14 mouse cellular contexts compared by ENCODE assay signal in genomic region chr14:122480355-122480754, GRCm38 (mm10). TPM values are rescaled to one million over a fixed set of nuclear protein-coding genes. Genes with fewer than 3 reads are reported as not detected.
A peak's percentile ranks its signal among the peaks of the same experiment; 100 is the strongest.
DNase-seq lines count a peak whose midpoint lies in the region; ATAC-seq and TF ChIP-seq lines count a peak whose summit lies in the region.
"Had no signal": no experiment of that assay in that cellular context is flagged by ENCODE, and none has a peak within 500 bp of the region (broad histone marks: within the 10 kb centered on the region; RNA-seq: fewer than 3 reads in every experiment).

No protein-coding gene starts in this region.

- TF ChIP-seq CTCF in lung, embryonic 14.5 days (IDR thresholded peaks at IDR 0.05; ENCODE audit: low read depth): no peak

- no peak overlapping the region for H3K9ac ChIP-seq in lung, embryonic 14.5 days
- H3K9ac ChIP-seq in midbrain, embryonic 11.5 days (ENCODE audit: low read length): peak overlapping the region; percentile 68; the same call in 1 of the 2 replicates

- 7% methylated on average over 2 of the region's 2 CpGs for WGBS in lung, embryonic 14.5 days
- 2% methylated on average over 2 of the region's 2 CpGs for WGBS in midbrain, embryonic 11.5 days

- H3K4me1 ChIP-seq in lung, embryonic 14.5 days (ENCODE audit: insufficient read depth): no peaks in the 10 kb centered on the region
- peaks cover 20% of the 10 kb centered on the region for H3K4me1 ChIP-seq in midbrain, embryonic 11.5 days (ENCODE audit: control insufficient read depth, insufficient read depth, low read length)

- no peaks in the 10 kb centered on the region for H3K36me3 ChIP-seq in lung, embryonic 14.5 days (ENCODE audit: insufficient read depth)
- no peaks in the 10 kb centered on the region for H3K36me3 ChIP-seq in midbrain, embryonic 11.5 days (ENCODE audit: control insufficient read depth, insufficient read depth, low read length)

- ATAC-seq in lung, embryonic 14.5 days (ENCODE audit: insufficient read depth): no peak
- no peak for ATAC-seq in midbrain, embryonic 11.5 days (ENCODE audit: low FRiP score)

- H3K27ac ChIP-seq in lung, embryonic 14.5 days (ENCODE audit: low read depth): no peak overlapping the region
- H3K27ac ChIP-seq in midbrain, embryonic 11.5 days (ENCODE audit: low read depth, low read length): no peak overlapping the region

- no peak overlapping the region for H3K4me3 ChIP-seq in lung, embryonic 14.5 days (ENCODE audit: low read depth, low read length)
- peak overlapping the region; percentile 75 for H3K4me3 ChIP-seq in midbrain, embryonic 11.5 days (ENCODE audit: low read depth, low read length)

- H3K9me3 ChIP-seq in lung, embryonic 14.5 days (ENCODE audit: low read depth, low read length): no peaks in the 10 kb centered on the region
- no peaks in the 10 kb centered on the region for H3K9me3 ChIP-seq in midbrain, embryonic 11.5 days (ENCODE audit: control insufficient read depth, low read length)

- no peak overlapping the region for H3K4me2 ChIP-seq in lung, embryonic 14.5 days
- H3K4me2 ChIP-seq in midbrain, embryonic 11.5 days: peak overlapping the region; percentile 62

- peaks cover 98% of the 10 kb centered on the region for H3K27me3 ChIP-seq in lung, embryonic 14.5 days (ENCODE audit: insufficient read depth, low read length)
- peaks cover 68% of the 10 kb centered on the region for H3K27me3 ChIP-seq in midbrain, embryonic 11.5 days (ENCODE audit: control insufficient read depth, insufficient read depth, low read length)

- DNase-seq in lung, embryonic 14.5 days: peak; percentile 6
- no peak for DNase-seq in lung, postnatal 36 days
- peak; percentile 35 for DNase-seq in forelimb bud, embryonic 11.5 days (ENCODE audit: low read depth, low spot score)
- DNase-seq in midbrain, embryonic 11.5 days (ENCODE audit: low spot score, missing footprints): peak; percentile 94
- DNase-seq in adrenal gland, adult 2 months: no peak
- DNase-seq in kidney, postnatal 36 days: no peak
- DNase-seq in layer of hippocampus, adult 9-11 months: no peak
- DNase-seq in left cerebral cortex, postnatal 14 days (ENCODE audit: low spot score in 2 of 2): no peak
- DNase-seq: right cerebral cortex, postnatal 4 days had no signal

- intact Hi-C loops in left cerebral cortex, postnatal 14 days (cut with DNase I): no loop called here

RNA-seq across cellular contexts. Expression of gene Zic2, which starts 5.1 kb away (rescaled TPM):
- polyA plus RNA-seq in lung, embryonic 14.5 days (2014; fragmentation: Nextera tagmentation; extraction: Ambion mirVana): not detected in 2 replicates
- polyA plus RNA-seq in midbrain, embryonic 11.5 days (2014; fragmentation: Nextera tagmentation; extraction: Ambion mirVana): 5.8 and 6.3 TPM in 2 replicates
- not detected for total RNA-seq in adrenal gland, adult 2 months (2021)
- polyA plus RNA-seq in adrenal gland, adult 2 months (2012; rRNA removed): 0.10 and 0.41 TPM in 2 replicates
- 10 to 100 TPM; 20.1 to 22.1 TPM for total RNA-seq in left cerebral cortex, postnatal 14 days (2021)
- total RNA-seq: liver, adult 2 months; megakaryocyte, adult 5-6 weeks had no signal
- polyA plus RNA-seq: heart, embryonic 16.5 days; kidney, embryonic 16.5 days; liver, adult 2 months; thymus, postnatal 0 days had no signal

RNA-seq across cellular contexts. Expression of gene Gm10837, which starts 10.0 kb away (rescaled TPM):
- polyA plus RNA-seq in lung, embryonic 14.5 days (2014; fragmentation: Nextera tagmentation; extraction: Ambion mirVana): not detected in 2 replicates
- 0.41 and 0.45 TPM in 2 replicates for polyA plus RNA-seq in midbrain, embryonic 11.5 days (2014; fragmentation: Nextera tagmentation; extraction: Ambion mirVana)
- total RNA-seq in adrenal gland, adult 2 months (2021): not detected
- not detected in 2 replicates for polyA plus RNA-seq in adrenal gland, adult 2 months (2012; rRNA removed)
- total RNA-seq in left cerebral cortex, postnatal 14 days (2021): under 1 TPM in 1 of 2 experiments, not detected in 1; 0.31 TPM
- total RNA-seq: liver, adult 2 months; megakaryocyte, adult 5-6 weeks had no signal
- polyA plus RNA-seq: heart, embryonic 16.5 days; kidney, embryonic 16.5 days; liver, adult 2 months; thymus, postnatal 0 days had no signal

RNA-seq across cellular contexts. Expression of gene Zic5, which starts 14.9 kb away (rescaled TPM):
- not detected in 2 replicates for polyA plus RNA-seq in lung, embryonic 14.5 days (2014; fragmentation: Nextera tagmentation; extraction: Ambion mirVana)
- 14.6 and 15.8 TPM in 2 replicates for polyA plus RNA-seq in midbrain, embryonic 11.5 days (2014; fragmentation: Nextera tagmentation; extraction: Ambion mirVana)
- not detected for total RNA-seq in adrenal gland, adult 2 months (2021)
- polyA plus RNA-seq in adrenal gland, adult 2 months (2012; rRNA removed): 0.02 TPM in 1 of 2 replicates, not detected in the other
- total RNA-seq in left cerebral cortex, postnatal 14 days (2021): 1 to 10 TPM; 3.2 to 4.7 TPM
- total RNA-seq: liver, adult 2 months; megakaryocyte, adult 5-6 weeks had no signal
- polyA plus RNA-seq: heart, embryonic 16.5 days; liver, adult 2 months; thymus, postnatal 0 days had no signal

RNA-seq across cellular contexts. Expression of gene Gm5089, which starts 29.4 kb away (rescaled TPM):
- not detected in 2 replicates for polyA plus RNA-seq in lung, embryonic 14.5 days (2014; fragmentation: Nextera tagmentation; extraction: Ambion mirVana)
- 0.62 and 0.64 TPM in 2 replicates for polyA plus RNA-seq in midbrain, embryonic 11.5 days (2014; fragmentation: Nextera tagmentation; extraction: Ambion mirVana)
- total RNA-seq in adrenal gland, adult 2 months (2021): not detected
- polyA plus RNA-seq in adrenal gland, adult 2 months (2012; rRNA removed): not detected in 2 replicates
- under 1 TPM in 1 of 2 experiments, not detected in 1; 0.18 TPM for total RNA-seq in left cerebral cortex, postnatal 14 days (2021)
- total RNA-seq: liver, adult 2 months; megakaryocyte, adult 5-6 weeks had no signal
- polyA plus RNA-seq: heart, embryonic 16.5 days; kidney, embryonic 16.5 days; liver, adult 2 months; thymus, postnatal 0 days had no signal

RNA-seq across cellular contexts. Expression of gene Pcca, which starts 53.8 kb away (rescaled TPM):
- polyA plus RNA-seq in lung, embryonic 14.5 days (2014; fragmentation: Nextera tagmentation; extraction: Ambion mirVana): 23.0 and 23.8 TPM in 2 replicates
- polyA plus RNA-seq in midbrain, embryonic 11.5 days (2014; fragmentation: Nextera tagmentation; extraction: Ambion mirVana): 28.1 and 31.2 TPM in 2 replicates
- 100 to 1,000 TPM; 152 to 179 TPM for total RNA-seq in adrenal gland, adult 2 months (2021)
- 18.9 and 20.6 TPM in 2 replicates for polyA plus RNA-seq in adrenal gland, adult 2 months (2012; rRNA removed)
- total RNA-seq in left cerebral cortex, postnatal 14 days (2021): 10 to 100 TPM; 30.2 to 34.4 TPM

Comparison
In these comparisons a context has a peak if more than half of its experiments do, and no peak if none do; other contexts are left out.
1. DNase-seq: peak in lung, embryonic 14.5 days (single experiment), forelimb bud, embryonic 11.5 days (single experiment) and midbrain, embryonic 11.5 days (single experiment); none in lung, postnatal 36 days (single experiment), adrenal gland, adult 2 months (single experiment), kidney, postnatal 36 days (0 of 2), layer of hippocampus, adult 9-11 months (single experiment) and left cerebral cortex, postnatal 14 days (0 of 2).
2. RNA of gene Zic5, which starts 14.9 kb away (polyA plus RNA-seq): 14.6 to 15.8 TPM in midbrain, embryonic 11.5 days; 0.02 TPM in adrenal gland, adult 2 months and not detected in lung, embryonic 14.5 days; every median in the first group is over 10 times any median in the second.